Mouse (Mus musculus) brain, embryonic 18.5 days (tissue): Measurements from ENCODE around the gene Tas2r110.

ENCODE experiments used
- DNase-seq: peaks from one replicate; pipeline ENCODE4 v3.0.0-alpha.2; 2012; ENCODE audit warnings: low read depth, low spot score

The Tas2r110 gene

DNA sequence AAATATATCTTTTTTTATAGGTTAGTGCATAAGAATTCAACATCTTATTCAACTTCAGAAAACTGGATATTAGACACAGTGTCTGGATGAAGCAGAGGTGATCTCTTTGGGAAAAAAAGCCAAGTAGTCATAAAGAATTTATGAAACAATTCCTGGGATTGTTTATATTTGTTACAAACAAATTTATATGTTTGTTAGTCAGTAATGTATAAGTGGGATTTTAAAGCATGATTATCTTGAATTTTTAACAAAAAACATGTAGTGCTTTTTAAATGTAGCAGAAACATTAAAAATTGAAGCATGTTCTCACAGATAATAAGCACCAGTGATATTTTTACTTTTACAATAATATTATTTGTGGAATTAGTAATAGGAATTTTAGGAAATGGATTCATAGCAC lies at the start of gene Tas2r110:
Tas2r110 (plus strand) TSS at position 301 of the 400 bp plus-strand sequence.
- DNase-seq = no peak

DNA sequence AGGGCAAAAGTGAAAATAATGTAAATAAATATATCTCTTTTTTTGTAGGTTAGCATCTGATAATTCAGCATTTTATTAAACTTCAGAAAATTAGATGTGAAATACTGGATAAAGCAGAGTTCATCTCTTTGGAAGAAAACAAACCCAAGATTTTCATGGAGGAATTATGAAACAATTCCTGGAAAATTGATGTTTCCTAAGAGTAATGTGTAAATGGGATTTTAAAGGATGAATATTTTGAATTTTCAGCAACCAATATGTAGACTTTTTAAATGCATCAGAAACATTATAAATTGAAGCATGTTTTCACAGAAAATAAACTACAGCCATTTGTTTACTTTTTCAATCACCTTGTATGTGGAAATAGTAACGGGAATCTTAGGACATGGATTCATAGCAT lies 21.0 kb upstream of the Tas2r110 start, which contains the start of gene Tas2r123:
Tas2r123 (plus strand) TSS at position 301 of the 400 bp plus-strand sequence.
- no peak for DNase-seq

DNA sequence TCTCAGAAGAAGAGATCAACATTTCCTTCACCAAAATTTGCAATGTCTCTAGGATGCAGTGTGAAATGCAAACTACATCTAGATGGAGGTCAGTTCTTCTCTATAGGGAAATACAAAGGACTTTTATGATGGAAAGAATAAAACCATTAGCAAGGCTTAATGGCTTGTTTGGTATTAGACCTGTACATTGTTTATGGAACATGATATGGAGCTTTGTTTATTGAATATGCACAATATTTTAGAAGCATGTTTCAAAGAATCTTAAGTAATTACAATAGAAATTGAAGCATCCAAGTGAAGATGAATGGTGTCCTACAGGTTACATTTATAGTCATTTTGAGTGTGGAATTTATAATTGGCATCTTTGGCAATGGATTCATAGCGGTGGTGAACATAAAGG lies 12.7 kb upstream of the Tas2r110 start, which contains the start of gene Tas2r116:
Tas2r116 (plus strand) TSS at position 301 of the 400 bp plus-strand sequence.
- no peak for DNase-seq

DNA sequence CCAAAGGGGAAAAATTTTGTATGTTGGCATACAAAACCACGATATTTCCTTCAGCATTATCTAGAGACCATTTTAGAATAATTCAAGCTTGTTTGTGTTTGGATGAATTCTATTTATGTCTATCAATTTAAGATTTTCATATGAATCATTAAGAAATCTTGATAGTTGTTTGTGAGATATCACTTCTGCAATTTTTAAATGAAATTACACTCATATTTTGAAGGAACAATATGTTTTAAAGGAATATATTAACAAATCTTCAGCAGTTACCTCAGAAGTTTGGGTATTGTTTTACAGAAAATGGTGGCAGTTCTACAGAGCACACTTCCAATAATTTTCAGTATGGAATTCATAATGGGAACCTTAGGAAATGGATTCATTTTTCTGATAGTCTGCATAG lies 24.9 kb downstream of the Tas2r110 start, which contains the start of gene Tas2r113:
Tas2r113 (plus strand) TSS at position 301 of the 400 bp plus-strand sequence.
- no peak for DNase-seq

- DNase-seq = no peak
Observed at GRCm38 (mm10) chr6:132909351-132909750, 41.5 kb downstream of the Tas2r110 start, which contains the start of gene Tas2r125. Gene Tas2r125, plus strand, starts transcription at chr6:132909651.
